Mouse (Mus musculus) kidney, postnatal 0 days (tissue): ENCODE measurements around the gene Dnajc6. TPM values are rescaled to one million over a fixed set of nuclear protein-coding genes. Genes with fewer than 3 reads are reported as not detected.

Experiments used
- ATAC-seq: fragments of 200-750 bp; cut with Nextera tagmentation; replicated peaks from 2 replicates; pipeline ENCODE4 v1.8.0; 2017; ENCODE audit warnings: low read depth, moderate number of reproducible peaks, moderate TSS enrichment, moderate library complexity; ENCODE audit not compliant: low FRiP score
- DNase-seq: peaks from one replicate; pipeline ENCODE4 v3.0.0-alpha.2; 2016; ENCODE audit warnings: low spot score
- H3K27ac ChIP-seq: fragments of 300-500 bp; sonication (generic); 2 replicates; pipeline ENCODE4 v1.5.1; 2014; ENCODE audit warnings: mild to moderate bottlenecking
- H3K27me3 ChIP-seq: fragments of 300-500 bp; sonication (generic); 2 replicates; pipeline ENCODE4 v1.6.1; 2014; ENCODE audit warnings: low read length, mixed read lengths; ENCODE audit not compliant: insufficient read depth
- H3K36me3 ChIP-seq: fragments of 300-500 bp; sonication (generic); 2 replicates; pipeline ENCODE4 v1.6.1; 2014; ENCODE audit warnings: low read length, mixed read lengths; ENCODE audit not compliant: insufficient read depth
- H3K4me1 ChIP-seq: fragments of 300-500 bp; sonication (generic); replicated peaks from 2 replicates; pipeline ENCODE4 v1.6.1; 2014; ENCODE audit warnings: antibody characterized with exemption, low read length, mixed read lengths; ENCODE audit not compliant: insufficient read depth
- H3K4me2 ChIP-seq: fragments of 300-500 bp; sonication (generic); 2 replicates; pipeline ENCODE4 v1.6.1; 2014; ENCODE audit warnings: mild to moderate bottlenecking, low read length, moderate library complexity, mixed read lengths
- H3K4me3 ChIP-seq: fragments of 300-500 bp; sonication (generic); replicated peaks from 2 replicates; pipeline ENCODE4 v1.5.1; 2014; ENCODE audit warnings: low read depth, low read length
- H3K9ac ChIP-seq: fragments of 300-500 bp; sonication (generic); 2 replicates; pipeline ENCODE4 v1.6.1; 2014; ENCODE audit warnings: low read depth, low read length
- H3K9me3 ChIP-seq: fragments of 300-500 bp; sonication (generic); replicated peaks from 2 replicates; pipeline ENCODE4 v1.6.1; 2016; ENCODE audit warnings: low read length, inconsistent platforms, mixed read lengths
- CTCF ChIP-seq: IDR thresholded peaks from 2 replicates; pipeline ENCODE4 v1.5.1; 2016; ENCODE audit warnings: antibody characterized with exemption, low read depth, mild to moderate bottlenecking, moderate library complexity
- WGBS: fragments of 180-500 bp; shearing (Covaris S2); extraction: QIAGEN DNeasy Blood & Tissue Kit; methylation state at CpG from one replicate; pipeline ENCODE4 v1.1.7; 2014; 5-methylcytosine and 5-hydroxymethylcytosine counted together
- polyA plus RNA-seq: library from polyadenylated mRNA; unstranded; fragments of >200 nt; fragmentation: Nextera tagmentation; extraction: Ambion mirVana; gene quantifications from 2 replicates; pipeline ENCODE4 v1.2.1, GENCODE M21; 2015

Dnajc6 gene
- polyA plus RNA-seq, 1 experiment from 2014 or later = 2.8 TPM

- Histone ChIP-seq H3K27me3 (peaks cover 25% of the 10 kb centered on the region), H3K9me3 (no peaks in the 10 kb centered on the region), H3K4me1 (no peaks in the 10 kb centered on the region; the same call in 1 of the 2 replicates), H3K4me3 (peak overlapping the region; percentile 49; the same call in 1 of the 2 replicates), H3K27ac (no peak overlapping the region), H3K36me3 (no peaks in the 10 kb centered on the region), H3K9ac (no peak overlapping the region), H3K4me2 (peak overlapping the region; percentile 97)
- no peak for DNase-seq
- no peak for ATAC-seq
- no peak for TF ChIP-seq CTCF
- WGBS = 5% methylated on average over 14 of the region's 14 CpGs
These were observed 888 bp downstream of the Dnajc6 start for GRCm38 (mm10) chr4:101497336-101497735.

GRCm38 (mm10) chr4:101504470-101505007 lies 8.1 kb downstream of the Dnajc6 start:
- no peak for ATAC-seq
- no peak for DNase-seq
- no peaks in the 10 kb centered on the region for H3K27me3 ChIP-seq
- no peak overlapping the region for H3K4me2 ChIP-seq
- no peak overlapping the region for H3K27ac ChIP-seq
- TF ChIP-seq CTCF = no peak
- H3K36me3 ChIP-seq = no peaks in the 10 kb centered on the region
- H3K4me3 ChIP-seq = no peak overlapping the region
- 82% methylated on average over 7 of the region's 7 CpGs for WGBS
- peaks cover 9% of the 10 kb centered on the region; the same call in 1 of the 2 replicates for H3K4me1 ChIP-seq
- H3K9ac ChIP-seq = no peak overlapping the region
- no peaks in the 10 kb centered on the region for H3K9me3 ChIP-seq

GRCm38 (mm10) chr4:101505966-101506365 lies 9.5 kb downstream of the Dnajc6 start:
- H3K27me3 ChIP-seq = no peaks in the 10 kb centered on the region
- 55% methylated on average over 2 of the region's 2 CpGs for WGBS

GRCm38 (mm10) chr4:101506372-101506771 lies 9.9 kb downstream of the Dnajc6 start:
- Histone ChIP-seq H3K9ac (no peak overlapping the region), H3K27ac (no peak overlapping the region), H3K27me3 (no peaks in the 10 kb centered on the region), H3K4me1 (peaks cover 10% of the 10 kb centered on the region; the same call in 1 of the 2 replicates), H3K9me3 (no peaks in the 10 kb centered on the region), H3K4me2 (no peak overlapping the region), H3K36me3 (no peaks in the 10 kb centered on the region), H3K4me3 (no peak overlapping the region)
- DNase-seq = no peak
- TF ChIP-seq CTCF = no peak; the same call in 1 of the 2 replicates
- no peak for ATAC-seq

More at GRCm38 (mm10) chr4:101505966-101506365, 9.5 kb downstream of the Dnajc6 start:
- Histone ChIP-seq H3K4me2 (no peak overlapping the region), H3K4me1 (peaks cover 10% of the 10 kb centered on the region; the same call in 1 of the 2 replicates), H3K9me3 (no peaks in the 10 kb centered on the region), H3K36me3 (no peaks in the 10 kb centered on the region), H3K9ac (no peak overlapping the region), H3K27ac (no peak overlapping the region), H3K4me3 (no peak overlapping the region)
- no peak for TF ChIP-seq CTCF
- ATAC-seq (no peak), DNase-seq (no peak)

- Histone ChIP-seq H3K36me3 (no peaks in the 10 kb centered on the region), H3K4me1 (peaks cover 10% of the 10 kb centered on the region; the same call in 1 of the 2 replicates), H3K9ac (no peak overlapping the region), H3K4me2 (peak overlapping the region; percentile 76), H3K9me3 (no peaks in the 10 kb centered on the region), H3K27ac (no peak overlapping the region), H3K4me3 (peak overlapping the region; percentile 33), H3K27me3 (no peaks in the 10 kb centered on the region)
- ATAC-seq (peak; percentile 59; the same call in 1 of the 2 replicates), DNase-seq (peak; percentile 63)
- 9% methylated on average over 24 of the region's 24 CpGs for WGBS
- TF ChIP-seq CTCF = no peak
These were observed 11.3 kb downstream of the Dnajc6 start for GRCm38 (mm10) chr4:101507571-101508422.

GRCm38 (mm10) chr4:101508431-101508830 lies 12.0 kb downstream of the Dnajc6 start:
- Histone ChIP-seq H3K4me3 (peak overlapping the region; percentile 33), H3K9me3 (no peaks in the 10 kb centered on the region), H3K27me3 (no peaks in the 10 kb centered on the region), H3K27ac (no peak overlapping the region), H3K36me3 (no peaks in the 10 kb centered on the region), H3K4me2 (peak overlapping the region; percentile 76), H3K9ac (peak overlapping the region; percentile 51; the same call in 1 of the 2 replicates), H3K4me1 (peaks cover 10% of the 10 kb centered on the region; the same call in 1 of the 2 replicates)
- 4% methylated on average over 10 of the region's 10 CpGs for WGBS
- TF ChIP-seq CTCF = no peak
- DNase-seq (no peak), ATAC-seq (no peak)
